Mouse (Mus musculus) gonadal fat pad, adult 2 months (tissue): ENCODE data around the gene Dnajc11. TPM values are rescaled to one million over a fixed set of nuclear protein-coding genes. Genes with fewer than 3 reads are reported as not detected.

ENCODE experiments used
- DNase-seq: peaks from one replicate; pipeline ENCODE4 v3.0.0-alpha.2; 2012; ENCODE audit warnings: low read depth
- polyA plus RNA-seq: library from polyadenylated mRNA; depleted of rRNA; stranded (reverse); fragments of >200 nt; gene quantifications from 2 replicates; pipeline ENCODE4 v1.2.3, GENCODE M21; 2012; rRNA removed

The Dnajc11 gene
- polyA plus RNA-seq: 62.3 and 66.7 TPM in 2 replicates

DNA sequence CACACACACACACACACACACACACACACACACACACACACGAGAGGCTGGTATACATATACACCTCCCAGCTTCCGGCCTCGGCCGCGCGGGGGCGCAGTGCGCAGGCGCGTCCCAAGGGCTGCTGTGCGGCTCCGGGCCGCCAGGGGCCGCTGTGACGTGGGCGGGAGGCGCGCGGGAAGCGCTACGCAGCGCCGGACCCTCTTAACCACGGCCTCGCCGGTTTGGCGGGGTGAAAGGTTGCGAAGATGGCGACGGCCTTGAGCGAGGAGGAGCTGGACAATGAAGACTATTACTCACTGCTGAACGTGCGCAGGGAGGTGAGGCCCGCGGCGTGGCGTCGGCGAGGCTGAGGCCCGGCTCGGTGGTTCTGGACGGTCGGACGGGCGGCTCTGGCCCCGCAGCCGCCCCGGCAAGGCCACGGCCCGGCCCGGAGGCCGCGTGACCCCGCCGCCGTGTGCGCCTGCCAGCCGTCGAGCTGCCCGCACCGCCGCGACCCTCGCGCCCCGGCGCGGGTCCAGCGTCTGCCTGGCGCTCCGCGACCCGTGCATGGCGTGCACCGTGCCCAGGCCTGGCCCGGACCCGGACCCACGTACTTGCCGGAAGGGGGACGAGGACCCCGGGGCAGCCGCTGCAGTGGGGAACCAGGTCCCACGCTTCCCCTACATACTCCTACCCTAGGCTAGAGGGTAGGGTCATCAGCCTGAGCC, at the start of gene Dnajc11:
Gene Dnajc11 (plus strand): TSS at position 187 of the 710 bp plus-strand sequence.
- no peak for DNase-seq

DNA sequence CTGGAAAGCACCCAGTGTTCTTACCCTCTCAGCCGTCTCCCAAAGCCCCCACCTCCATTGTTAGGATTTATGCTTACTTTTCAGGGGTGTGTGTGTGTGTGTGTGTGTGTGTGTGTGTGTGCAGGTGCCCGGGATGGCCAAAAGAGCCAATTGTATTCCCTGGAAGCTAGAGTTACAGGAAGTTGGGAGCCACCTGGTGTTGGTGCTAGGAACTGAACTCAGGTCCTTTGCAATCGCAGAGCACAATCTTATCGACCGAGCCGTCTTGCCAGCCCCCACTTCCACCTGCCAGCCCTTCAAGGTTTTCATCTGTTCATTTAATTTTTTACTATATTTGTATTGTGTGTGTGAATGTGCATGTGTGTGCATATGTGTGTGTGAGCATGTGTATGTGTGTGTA, 40.2 kb upstream of the Dnajc11 start:
- no peak for DNase-seq

DNA sequence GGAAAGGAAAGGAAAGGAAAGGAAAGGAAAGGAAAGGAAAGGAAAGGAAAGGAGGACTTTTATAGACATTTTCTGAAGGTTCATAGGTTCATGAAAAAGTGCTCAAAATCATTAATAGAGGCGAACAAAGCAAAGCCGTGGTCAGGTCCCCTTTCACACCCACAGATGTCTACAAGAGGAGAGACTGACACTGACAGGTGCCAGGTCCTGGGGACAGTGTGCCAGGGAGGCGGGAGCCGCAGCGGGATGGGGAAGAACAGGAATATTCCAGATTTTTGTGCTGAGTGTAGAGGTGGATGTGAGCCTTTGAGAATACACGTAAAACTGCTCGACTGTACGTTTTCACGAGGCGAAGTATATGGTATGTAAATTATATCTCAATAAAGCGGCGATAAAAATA, 38.6 kb upstream of the Dnajc11 start:
- DNase-seq: no peak

DNA sequence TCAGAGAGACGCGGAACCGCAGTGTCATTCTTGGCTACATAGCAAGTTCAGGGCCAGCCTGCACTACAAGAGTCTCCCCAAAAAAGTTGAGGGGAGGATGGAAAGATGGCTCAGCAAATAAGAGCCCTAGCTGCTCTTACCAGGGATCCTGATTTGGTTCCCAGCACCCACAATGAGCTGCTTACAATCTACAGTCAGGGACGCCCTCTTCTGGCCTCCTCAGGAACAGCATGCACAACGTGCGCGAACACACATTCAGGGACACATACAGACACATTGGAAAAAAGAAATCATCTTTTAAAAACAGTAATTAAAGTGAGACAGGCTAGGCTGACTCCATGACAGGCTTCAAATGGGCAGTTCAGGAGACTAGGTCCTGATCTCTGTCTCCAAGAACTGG, 37.9 kb upstream of the Dnajc11 start:
- no peak for DNase-seq

DNA sequence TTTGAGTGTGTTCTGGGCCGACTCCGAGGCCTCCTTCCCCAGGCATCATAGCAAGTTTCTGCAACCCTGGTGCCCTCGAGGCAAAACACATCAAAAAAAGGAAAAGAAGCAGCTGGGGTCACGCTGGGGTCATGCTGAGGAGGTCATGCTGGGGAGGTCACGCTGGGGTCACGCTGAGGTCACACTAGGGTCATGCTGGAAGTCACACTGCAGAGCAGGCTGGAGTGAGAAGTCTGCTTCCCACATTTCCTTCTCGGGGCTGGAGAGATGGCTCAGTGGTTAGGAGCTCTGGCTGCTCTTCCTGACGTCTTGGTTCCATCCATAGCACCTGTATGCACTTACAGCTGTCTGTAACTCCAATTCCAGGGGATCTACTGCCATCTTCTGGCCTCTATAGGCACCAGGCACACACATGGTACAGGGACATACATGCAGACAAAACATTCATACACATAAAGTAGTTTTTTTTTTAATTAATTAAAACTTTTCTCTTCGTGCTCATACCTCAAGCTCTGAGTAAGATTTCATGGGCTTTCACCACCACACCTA, 36.3 kb upstream of the Dnajc11 start:
- no peak for DNase-seq

DNA sequence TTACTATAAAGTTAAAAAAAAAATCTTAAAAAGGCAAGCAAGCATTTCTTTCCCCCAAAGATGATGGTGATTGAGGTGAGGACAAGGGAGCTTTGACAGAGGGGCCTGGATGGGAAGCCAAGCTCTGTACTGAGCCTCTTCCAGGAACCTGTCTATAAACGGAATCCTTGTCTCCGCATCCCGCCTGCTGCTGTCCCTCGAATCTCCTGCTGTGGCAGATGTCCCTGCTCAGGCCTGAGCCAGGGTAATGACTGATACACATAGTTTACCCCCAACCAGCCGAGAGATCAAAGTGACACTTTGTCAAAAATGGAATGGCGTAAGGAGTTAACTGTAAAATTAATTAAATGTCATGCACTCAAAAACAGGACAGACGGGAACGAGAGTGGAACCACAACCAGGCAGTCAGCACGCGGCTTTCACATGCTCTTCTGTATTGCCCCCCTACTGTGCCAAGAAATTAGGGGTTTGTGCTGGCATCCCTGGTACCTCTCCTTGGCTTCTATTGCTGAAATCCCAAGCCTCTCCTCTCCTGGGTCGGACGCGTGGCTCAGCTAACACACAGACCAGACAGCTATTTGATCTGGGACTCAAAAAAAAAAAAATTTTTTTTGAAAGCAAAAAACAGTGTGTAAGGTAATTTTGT, 34.8 kb upstream of the Dnajc11 start:
- DNase-seq: no peak

DNA sequence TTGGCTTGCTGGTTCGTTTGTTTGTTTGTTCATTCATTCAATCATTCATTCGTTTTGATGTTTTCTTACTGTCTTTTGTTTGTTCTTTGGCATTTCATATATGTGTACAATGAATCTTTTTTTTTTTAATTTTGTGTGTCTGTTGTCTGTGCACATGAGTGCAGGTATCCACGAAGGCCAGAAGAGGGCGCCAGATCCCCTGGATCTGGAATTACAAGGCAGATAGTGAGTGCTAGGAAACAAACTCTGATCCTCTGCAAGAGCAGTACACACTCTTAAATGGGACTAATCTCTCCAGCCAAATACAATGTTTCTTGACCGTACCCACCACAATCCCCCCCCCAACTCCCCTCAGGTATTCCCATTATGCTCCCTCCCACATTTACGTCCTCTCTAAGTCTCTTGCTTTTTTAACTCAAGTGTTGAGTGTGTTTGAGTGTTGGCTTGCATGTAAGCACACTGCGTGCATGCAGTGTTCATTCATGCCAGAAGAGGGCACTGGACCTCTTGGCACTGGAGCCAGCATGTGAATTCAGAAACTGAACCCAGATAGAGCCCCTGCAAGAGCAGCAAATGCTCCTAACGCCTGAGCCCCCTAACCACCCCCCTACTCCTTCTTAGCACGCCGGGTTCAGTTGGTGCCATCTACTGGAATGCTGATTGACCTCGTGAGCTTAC, 33.6 kb upstream of the Dnajc11 start:
- no peak for DNase-seq

DNA sequence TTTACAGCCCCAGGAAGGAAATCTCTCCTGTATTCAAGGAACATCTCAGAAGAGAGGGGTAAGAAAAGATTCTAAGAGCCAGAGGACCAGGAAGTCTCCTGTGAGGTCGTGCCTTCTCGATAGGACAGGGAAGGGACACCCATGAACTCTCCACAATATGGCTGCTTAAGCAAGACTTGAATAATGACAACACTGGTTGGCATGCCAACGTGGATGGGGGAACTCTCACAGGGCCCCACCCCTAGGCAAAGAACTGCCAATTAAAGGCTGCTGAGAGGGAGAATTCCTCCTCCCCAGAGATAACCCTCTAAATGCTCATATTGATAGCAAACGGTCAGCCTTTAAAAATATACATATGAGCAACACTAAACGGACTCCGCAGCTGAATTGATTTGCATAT, 32.8 kb upstream of the Dnajc11 start:
- DNase-seq: no peak

DNA sequence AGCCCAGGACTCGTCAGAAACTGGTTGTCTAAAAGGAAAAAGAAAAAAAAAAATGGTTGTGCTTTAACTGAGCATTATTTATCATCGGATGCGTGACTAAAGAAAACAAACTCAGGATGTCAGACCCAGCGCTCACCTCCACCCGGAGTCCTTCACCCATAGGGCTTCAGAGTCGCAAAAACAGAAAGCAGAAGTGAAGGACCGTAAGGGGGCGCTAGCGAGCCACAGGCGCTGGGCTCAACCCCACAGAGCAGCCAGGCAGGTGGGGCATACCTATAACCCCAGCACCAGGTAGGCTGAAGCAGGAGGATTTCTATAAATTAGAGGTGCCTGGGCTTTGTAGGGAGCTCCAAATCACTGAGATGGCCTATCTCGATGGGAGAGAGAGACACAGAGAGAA, 32.1 kb upstream of the Dnajc11 start:
- no peak for DNase-seq

DNA sequence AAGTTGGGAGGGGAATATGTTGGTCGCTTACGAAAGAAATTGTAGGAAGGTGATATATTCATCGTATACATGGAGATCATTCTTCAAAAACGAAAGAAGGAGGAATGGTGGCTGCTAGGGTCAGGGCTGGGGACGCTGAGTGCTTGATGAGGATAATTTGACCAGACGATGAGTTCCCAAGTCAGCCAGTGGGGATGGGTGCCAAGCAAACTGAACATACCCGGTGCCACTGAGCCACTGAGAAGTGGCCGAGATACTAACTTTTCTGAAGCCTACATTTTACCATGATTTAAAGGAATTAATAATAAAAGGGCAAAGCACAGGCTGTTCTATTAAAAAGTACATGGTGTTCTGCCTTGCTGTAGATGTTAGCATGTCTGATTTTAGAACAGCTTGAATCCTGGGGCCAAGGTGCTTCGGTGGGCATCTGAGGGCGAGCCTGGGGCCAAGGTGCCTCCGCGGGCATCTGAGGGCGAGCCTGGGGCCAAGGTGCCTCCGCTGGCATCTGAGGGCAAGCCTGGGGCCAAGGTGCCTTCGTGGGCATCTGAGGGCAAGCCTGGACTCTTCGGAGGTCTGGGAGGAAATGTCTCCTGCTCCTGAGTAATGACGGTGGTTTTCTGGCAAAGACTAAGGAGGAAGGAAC, 31.3 kb upstream of the Dnajc11 start:
- no peak for DNase-seq

DNA sequence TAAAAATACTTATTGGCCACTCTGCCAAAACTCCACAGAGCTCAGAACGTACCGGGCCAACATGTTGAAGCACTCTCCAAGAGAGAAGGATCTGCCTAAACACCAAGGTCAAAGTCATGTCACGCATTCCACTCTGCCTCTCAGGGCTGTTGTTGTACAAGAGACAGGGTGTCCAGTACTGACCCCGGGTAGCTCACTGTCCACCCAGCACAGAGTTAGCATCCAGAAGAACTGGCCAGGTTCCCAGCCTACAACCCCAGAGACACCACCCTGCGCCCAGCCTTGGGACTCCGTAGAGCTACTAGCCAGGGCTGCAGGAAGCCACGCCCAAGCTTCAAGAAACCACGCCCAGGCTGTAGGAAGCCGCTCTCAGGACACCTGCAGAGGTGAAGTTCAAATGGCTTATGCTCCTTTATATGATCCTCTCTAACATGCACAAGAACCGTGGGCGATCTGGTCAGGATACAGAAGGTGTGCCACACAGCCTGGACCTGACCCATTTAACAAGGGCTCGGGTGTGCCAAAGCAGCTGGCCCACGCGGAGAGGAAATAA, 30.7 kb upstream of the Dnajc11 start:
- peak; percentile 28 for DNase-seq

DNA sequence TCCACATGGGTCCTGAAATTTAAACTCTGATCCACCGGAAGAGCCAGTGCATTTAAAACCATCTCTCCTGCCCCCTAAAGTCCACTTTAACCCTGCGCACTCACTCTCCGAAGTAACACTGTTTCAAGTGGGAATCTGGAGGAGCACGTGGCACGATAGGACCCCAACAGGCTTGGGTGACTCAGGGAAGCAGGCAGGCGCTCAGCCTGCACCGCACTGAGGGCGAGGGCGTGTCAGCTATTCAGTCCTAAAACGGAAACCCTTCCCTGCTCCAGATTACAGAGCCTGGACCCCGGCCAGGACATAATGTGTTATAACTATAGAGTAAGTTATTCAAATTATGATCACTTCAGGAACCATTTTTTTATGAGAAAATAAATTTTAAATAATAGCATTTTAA, 29.4 kb upstream of the Dnajc11 start:
- DNase-seq: no peak

DNA sequence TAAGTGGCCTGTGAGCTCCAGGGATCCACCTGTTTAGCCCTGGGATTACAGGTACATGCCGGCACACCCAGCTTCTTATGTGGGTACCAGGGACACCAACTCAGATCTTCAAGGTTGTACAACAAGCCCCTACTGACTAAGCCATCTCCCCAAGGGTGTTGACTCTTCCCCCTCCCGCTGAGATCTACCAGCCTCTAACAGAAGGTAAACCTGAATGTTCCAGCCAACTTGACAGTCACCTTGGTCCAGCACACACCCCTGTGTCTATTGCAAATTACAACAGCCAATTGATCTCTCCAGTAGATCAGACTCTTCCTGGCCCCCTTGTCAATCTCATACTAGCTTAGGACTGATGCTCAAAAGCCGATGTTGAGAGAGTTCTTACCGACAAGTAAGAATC, 27.9 kb upstream of the Dnajc11 start:
- no peak for DNase-seq

DNA sequence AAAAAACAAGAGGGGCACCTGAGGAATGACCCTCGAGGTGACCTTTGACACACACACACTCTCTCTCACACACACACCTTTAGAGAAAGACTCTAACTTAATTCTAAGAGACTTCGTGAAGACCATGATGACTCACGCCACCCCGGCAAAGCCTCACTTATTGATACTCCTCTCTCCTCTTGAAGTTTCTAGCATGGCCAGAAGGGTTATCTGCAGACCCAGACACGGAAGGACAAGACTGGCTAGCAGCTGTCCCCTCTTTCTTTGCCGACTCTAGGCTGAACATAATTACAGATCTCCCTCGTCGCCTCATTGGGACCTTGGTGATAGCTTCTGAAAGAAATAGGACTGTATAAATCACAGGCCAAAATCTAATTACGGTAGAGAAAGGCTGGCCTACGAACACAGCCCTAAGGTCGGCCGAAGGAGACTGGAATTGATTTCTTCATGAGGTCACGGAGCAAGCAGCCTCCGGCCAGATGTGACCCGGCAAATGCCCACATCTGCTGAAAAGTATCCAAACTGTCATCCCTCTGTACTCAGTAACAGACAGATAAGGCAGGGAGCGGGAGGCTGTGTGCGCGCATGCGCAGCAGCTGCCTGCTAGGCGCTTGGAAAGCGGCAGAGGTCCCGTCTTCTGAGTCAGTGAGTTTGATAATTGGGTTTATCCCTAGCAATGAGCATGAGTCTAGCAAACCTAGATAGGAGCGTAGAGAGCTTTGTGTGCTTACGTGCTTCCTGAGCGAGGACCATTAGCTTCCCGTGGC, 25.7 kb upstream of the Dnajc11 start:
- DNase-seq: no peak

DNA sequence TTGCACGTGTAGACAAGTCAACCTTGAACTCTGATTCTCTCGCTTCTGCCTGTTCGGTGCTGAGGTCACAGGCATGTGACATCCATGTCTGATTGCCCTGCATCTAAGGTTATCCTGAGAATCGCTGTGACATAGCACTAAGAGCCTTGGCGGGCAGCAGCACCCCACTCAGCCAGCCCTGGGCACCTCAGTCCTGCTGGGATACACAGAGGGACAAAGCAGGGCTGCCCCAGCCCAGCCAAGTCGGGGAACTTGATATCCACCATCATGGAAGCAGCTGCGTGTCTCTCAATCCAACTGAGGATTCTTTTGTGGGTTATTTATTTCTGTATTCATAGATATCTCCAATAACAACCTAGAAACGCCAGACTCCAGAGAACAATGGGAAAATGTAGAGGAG, 24.7 kb upstream of the Dnajc11 start:
- DNase-seq: no peak

DNA sequence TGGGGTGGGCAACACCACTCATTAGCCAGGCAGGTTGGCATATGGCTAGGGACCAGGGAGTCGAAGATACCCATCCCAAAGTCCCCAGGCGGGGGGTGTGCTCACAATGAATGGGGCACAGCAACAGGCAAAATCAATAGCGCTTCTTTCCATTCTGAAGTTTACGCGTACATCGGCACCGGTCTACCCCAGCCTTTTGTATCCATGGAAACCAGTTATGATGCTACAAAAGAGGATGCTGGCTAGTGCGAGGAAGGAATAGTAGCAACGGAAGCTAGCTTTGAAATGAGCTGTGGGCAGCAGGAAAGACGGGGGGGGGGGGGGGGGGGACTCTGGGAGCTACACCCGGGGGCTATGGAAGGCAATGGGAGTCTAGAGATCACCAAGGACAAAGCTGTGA, 17.2 kb upstream of the Dnajc11 start:
- DNase-seq: no peak

DNA sequence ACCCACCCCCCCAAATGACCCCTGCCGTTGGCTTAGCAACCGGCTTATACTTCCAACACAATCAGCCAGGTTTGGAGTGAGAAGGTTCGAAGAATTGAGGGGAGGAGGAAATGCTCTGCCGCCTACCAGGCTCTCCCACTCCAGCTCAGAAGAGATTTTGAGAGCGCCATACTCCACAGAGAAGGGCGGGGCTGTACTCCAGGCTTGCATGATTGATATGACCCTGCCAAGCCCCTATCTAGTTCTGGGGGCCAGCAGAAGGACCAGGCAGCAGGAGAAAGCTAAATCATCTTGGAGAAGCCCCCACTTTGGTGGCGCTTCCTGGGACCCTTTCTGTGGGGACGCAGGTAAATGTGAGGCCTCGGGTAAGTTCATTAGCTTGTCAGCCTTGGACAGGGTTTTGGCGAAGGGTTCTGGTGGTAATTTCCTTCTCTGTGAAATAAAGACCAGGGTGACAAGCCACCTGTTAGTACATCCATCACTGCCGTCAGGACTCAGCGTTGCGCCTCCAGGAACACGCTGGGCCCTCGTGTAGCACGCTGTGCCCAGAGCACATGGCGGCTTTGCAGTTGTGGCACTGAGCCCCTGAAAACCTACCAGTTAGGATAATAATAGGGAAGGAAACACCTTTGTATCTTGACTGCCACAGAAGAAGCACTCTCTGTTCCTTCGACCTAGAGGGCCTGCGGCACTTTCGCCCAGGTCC, 14.2 kb upstream of the Dnajc11 start:
- DNase-seq: no peak

DNA sequence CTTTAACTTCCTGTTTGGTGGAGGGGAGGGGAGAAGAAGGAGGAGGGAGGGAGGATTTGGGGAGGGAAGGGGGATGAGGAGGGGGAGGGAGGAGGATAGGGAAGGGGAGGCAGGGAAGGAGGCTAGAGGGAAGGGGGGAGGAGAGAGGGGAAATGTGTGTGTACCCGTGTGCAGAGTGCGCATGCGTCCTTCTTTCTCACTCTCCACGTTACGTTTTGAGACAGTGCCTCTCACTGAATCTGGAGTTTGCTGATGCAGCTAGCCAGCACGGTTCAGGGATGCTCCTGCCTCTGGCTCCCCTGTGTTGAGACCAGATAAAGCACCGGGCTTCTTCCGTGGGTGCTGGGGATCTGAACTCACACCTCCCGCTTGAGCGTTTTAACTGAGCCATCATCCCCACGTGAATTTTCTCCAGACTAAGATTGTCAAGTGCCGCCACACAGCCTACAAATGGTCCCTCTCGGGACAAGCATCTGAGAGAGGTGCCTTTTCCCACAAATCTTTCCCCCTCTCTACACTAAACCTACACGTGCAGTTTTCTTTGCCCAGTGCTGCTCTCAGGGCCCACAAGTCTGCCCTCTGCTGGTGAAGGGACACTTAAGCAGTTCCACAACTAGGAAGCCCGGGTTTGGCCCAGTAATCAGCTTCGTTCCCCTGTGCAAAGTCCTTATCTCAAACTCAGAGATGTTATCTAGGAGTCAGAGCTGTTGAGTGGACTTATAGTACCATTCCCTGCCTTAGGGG, 13.4 kb upstream of the Dnajc11 start:
- DNase-seq: no peak

DNA sequence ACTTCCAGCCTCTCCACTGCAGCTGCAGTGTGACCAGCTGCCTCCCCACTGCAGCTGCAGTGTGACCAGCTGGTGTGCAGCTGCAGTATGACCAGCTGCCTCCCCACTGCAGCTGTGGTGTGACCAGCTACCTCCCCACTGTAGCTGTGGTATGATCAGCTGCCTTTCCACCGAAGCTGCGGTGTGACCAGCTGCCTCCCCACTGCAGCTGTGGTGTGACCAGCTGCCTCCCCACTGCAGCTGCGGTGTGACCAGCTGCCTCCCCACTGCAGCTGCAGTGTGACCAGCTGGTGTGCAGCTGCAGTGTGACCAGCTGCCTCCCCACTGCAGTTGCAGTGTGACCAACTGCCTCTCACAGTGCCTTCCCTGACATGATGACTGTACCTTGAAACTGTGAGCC, 11.4 kb upstream of the Dnajc11 start:
- DNase-seq: no peak
